Comparison of ENCODE assay signal across 22 mouse cellular contexts in the genomic region with DNA sequence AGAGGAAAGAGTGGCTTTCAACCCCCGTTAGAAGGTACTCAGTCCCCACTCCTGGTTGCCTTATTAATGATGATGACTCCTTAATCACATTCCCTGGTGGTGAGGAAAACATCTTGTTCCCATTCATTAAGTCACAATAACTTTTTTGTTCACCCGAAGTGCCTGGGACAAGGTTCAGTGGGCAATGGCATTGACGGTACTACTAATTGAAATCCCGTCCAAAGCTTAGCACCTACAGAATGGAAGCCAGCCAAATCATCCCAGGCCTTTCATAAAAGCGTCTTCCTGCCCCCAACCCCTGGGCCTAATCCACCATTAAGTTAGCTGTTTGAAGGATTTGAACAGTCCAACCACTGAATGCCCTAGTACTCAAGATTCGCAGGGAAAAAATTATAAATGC.
"Had no signal": no experiment of that assay in that cellular context is flagged by ENCODE, and none has a peak within 500 bp of the region (broad histone marks: within the 10 kb centered on the region; RNA-seq: fewer than 3 reads in every experiment).

No protein-coding gene starts in this region.

- H3K4me1 ChIP-seq: liver, embryonic 12.5 days had no signal

- H3K4me2 ChIP-seq: heart, embryonic 12.5 days; hindbrain, embryonic 13.5 days; hindbrain, embryonic 15.5 days; limb, embryonic 13.5 days; limb, embryonic 15.5 days; liver, embryonic 12.5 days had no signal

- ATAC-seq: hindbrain, postnatal 0 days; intestine, embryonic 16.5 days; liver, embryonic 12.5 days had no signal

- DNase-seq: gastrocnemius, postnatal 14 days; gastrocnemius, postnatal 36 days; heart, adult 18-20 months; heart, postnatal 10 days; kidney, adult 11 months; kidney, adult 2 months; kidney, adult 9 months; kidney, postnatal 10 days; kidney, postnatal 25 days; kidney, postnatal 4 days; left cerebral cortex, postnatal 4 days had no signal

- H3K9ac ChIP-seq: heart, embryonic 12.5 days; hindbrain, embryonic 13.5 days; hindbrain, embryonic 15.5 days; limb, embryonic 13.5 days; limb, embryonic 15.5 days; liver, embryonic 12.5 days; liver, embryonic 14.5 days had no signal

- H3K9me3 ChIP-seq: heart, embryonic 10.5 days; heart, embryonic 12.5 days; hindbrain, embryonic 13.5 days; hindbrain, embryonic 15.5 days; limb, embryonic 13.5 days; limb, embryonic 15.5 days; liver, embryonic 12.5 days had no signal

- H3K4me3 ChIP-seq: heart, embryonic 10.5 days; heart, embryonic 12.5 days; hindbrain, embryonic 13.5 days; hindbrain, embryonic 15.5 days; layer of hippocampus, adult 2 months; limb, embryonic 13.5 days; limb, embryonic 15.5 days; liver, embryonic 12.5 days had no signal

- H3K36me3 ChIP-seq: heart, embryonic 10.5 days; heart, embryonic 12.5 days; hindbrain, embryonic 13.5 days; hindbrain, embryonic 15.5 days; limb, embryonic 13.5 days; limb, embryonic 15.5 days; liver, embryonic 12.5 days had no signal

- H3K27ac ChIP-seq: heart, embryonic 10.5 days; hindbrain, embryonic 13.5 days; hindbrain, embryonic 15.5 days; hindbrain, postnatal 0 days; layer of hippocampus, adult 2 months; limb, embryonic 13.5 days; limb, embryonic 15.5 days; liver, embryonic 12.5 days; liver, embryonic 14.5 days had no signal

- H3K27me3 ChIP-seq: heart, embryonic 12.5 days; hindbrain, embryonic 15.5 days; limb, embryonic 15.5 days; liver, embryonic 12.5 days had no signal
